Mouse (Mus musculus) left cerebral cortex, adult 2 months (tissue): ENCODE data around the gene Fdxr. TPM values are rescaled to one million over a fixed set of nuclear protein-coding genes. Genes with fewer than 3 reads are reported as not detected.

Source experiments
- DNase-seq, 2 experiments: peaks; one replicate each; pipeline ENCODE4 v3.0.0; 2021 to 2022; ENCODE audit warnings: low spot score in 2 of 2, mixed read lengths in 1 of 2; ENCODE audit errors: extremely low spot score in 1 of 2
- H3K27ac ChIP-seq: fragments of 200-600 bp; 2 replicates; pipeline ENCODE4 v1.8.1; 2022
- H3K4me3 ChIP-seq: fragments of 200-600 bp; 2 replicates; pipeline ENCODE4 v1.8.1; 2022
- CTCF ChIP-seq: fragments of 200-600 bp; IDR thresholded peaks from 2 replicates; pipeline ENCODE4 v1.8.1; 2022; ENCODE audit warnings: antibody characterized with exemption, mild to moderate bottlenecking, moderate library complexity
- intact Hi-C: fragments of 180-260 bp; cut with DNase I; formaldehyde crosslinking; loops from one replicate; pipeline ENCODE4 v1.15.1; 2025
- total RNA-seq, 2 experiments: library from RNA; stranded (reverse); gene quantifications; 2 replicates each; pipeline ENCODE4 v1.2.3; 2021

The Fdxr gene
- total RNA-seq, 2 experiments from 2014 or later, result 15.9 to 17.9 TPM

- intact Hi-C loops, result no loop called here
- no peak for TF ChIP-seq CTCF
- DNase-seq, result no peak
- H3K27ac ChIP-seq, result no peak overlapping the region
- H3K4me3 ChIP-seq, result no peak overlapping the region
These were observed 24.5 kb upstream of the Fdxr start for GRCm38 (mm10) chr11:115301351-115301750.

- Histone ChIP-seq H3K27ac (no peak overlapping the region), H3K4me3 (no peak overlapping the region)
- no peak for TF ChIP-seq CTCF
- intact Hi-C loops, result no loop called here
- no peak for DNase-seq
These were observed 23.9 kb upstream of the Fdxr start for GRCm38 (mm10) chr11:115300745-115301144.

- no peak overlapping the region for H3K4me3 ChIP-seq
- no peak overlapping the region for H3K27ac ChIP-seq
- intact Hi-C loops, result no loop called here
- TF ChIP-seq CTCF, result no peak
- no peak for DNase-seq
These were observed 21.3 kb upstream of the Fdxr start for GRCm38 (mm10) chr11:115298160-115298559.

- intact Hi-C loops, result no loop called here
- Histone ChIP-seq H3K27ac (peak within 1 kb of the TSS; percentile 81), H3K4me3 (peak within 1 kb of the TSS; percentile 64)
- DNase-seq, result peak; percentile 70 to 71
- peak; percentile 39 for TF ChIP-seq CTCF
These were observed 20.5 kb upstream of the Fdxr start, which contains the start of gene Fads6 for GRCm38 (mm10) chr11:115297214-115297826. TSS of gene Fads6 (minus strand) at chr11:115297663.

- TF ChIP-seq CTCF, result no peak
- intact Hi-C loops, result no loop called here
- Histone ChIP-seq H3K27ac (peak overlapping the region; percentile 81), H3K4me3 (peak overlapping the region; percentile 64)
- no peak for DNase-seq
These were observed 19.8 kb upstream of the Fdxr start for GRCm38 (mm10) chr11:115296471-115297210.

- no peak for TF ChIP-seq CTCF
- intact Hi-C loops, result no loop called here
- no peak overlapping the region for H3K4me3 ChIP-seq
- no peak overlapping the region for H3K27ac ChIP-seq
- no peak for DNase-seq
These were observed 19.1 kb upstream of the Fdxr start for GRCm38 (mm10) chr11:115295939-115296338.

GRCm38 (mm10) chr11:115292631-115293375 lies 16.0 kb upstream of the Fdxr start:
- intact Hi-C loops, result no loop called here
- no peak for TF ChIP-seq CTCF

GRCm38 (mm10) chr11:115291503-115291902 lies 14.7 kb upstream of the Fdxr start:
- H3K27ac ChIP-seq, result no peak overlapping the region
- no peak overlapping the region for H3K4me3 ChIP-seq
- intact Hi-C loops, result no loop called here
- TF ChIP-seq CTCF, result no peak
- no peak for DNase-seq

More at GRCm38 (mm10) chr11:115292631-115293375, 16.0 kb upstream of the Fdxr start:
- Histone ChIP-seq H3K4me3 (no peak overlapping the region), H3K27ac (no peak overlapping the region)
- DNase-seq, result no peak

- intact Hi-C loops, result no loop called here
- Histone ChIP-seq H3K27ac (no peak overlapping the region), H3K4me3 (no peak overlapping the region)
- no peak for TF ChIP-seq CTCF
- DNase-seq, result peak in 1 of 2 experiments; percentile 16
These were observed 14.1 kb upstream of the Fdxr start for GRCm38 (mm10) chr11:115290919-115291318.

- intact Hi-C loops, result no loop called here
- Histone ChIP-seq H3K27ac (no peak overlapping the region), H3K4me3 (no peak overlapping the region)
- DNase-seq, result no peak
- TF ChIP-seq CTCF, result no peak
These were observed 13.5 kb upstream of the Fdxr start for GRCm38 (mm10) chr11:115290314-115290713.

GRCm38 (mm10) chr11:115289885-115290284 lies 13.0 kb upstream of the Fdxr start:
- DNase-seq, result no peak
- Histone ChIP-seq H3K27ac (no peak overlapping the region), H3K4me3 (no peak overlapping the region)
- TF ChIP-seq CTCF, result no peak
- intact Hi-C loops, result no loop called here

GRCm38 (mm10) chr11:115288305-115288704 lies 11.5 kb upstream of the Fdxr start:
- no peak overlapping the region for H3K4me3 ChIP-seq
- DNase-seq, result no peak
- intact Hi-C loops, result no loop called here
- no peak overlapping the region for H3K27ac ChIP-seq
- no peak for TF ChIP-seq CTCF
